Mouse (Mus musculus) midbrain, embryonic 10.5 days (tissue): ENCODE measurements around the gene Uqcrq. TPM values are rescaled to one million over a fixed set of nuclear protein-coding genes. Genes with fewer than 3 reads are reported as not detected.

Source experiments
- DNase-seq: peaks from one replicate; pipeline ENCODE4 v3.0.0-alpha.2; 2017; ENCODE audit warnings: low spot score
- H3K27ac ChIP-seq: fragments of 300-500 bp; sonication (generic); replicated peaks from 2 replicates; pipeline ENCODE4 v1.5.1; 2016; ENCODE audit warnings: mild to moderate bottlenecking
- H3K27me3 ChIP-seq: fragments of 300-500 bp; sonication (generic); 2 replicates; pipeline ENCODE4 v1.6.1; 2016; ENCODE audit warnings: low read depth, mild to moderate bottlenecking; ENCODE audit not compliant: poor library complexity, severe bottlenecking
- H3K36me3 ChIP-seq: fragments of 300-500 bp; sonication (generic); 2 replicates; pipeline ENCODE4 v1.6.1; 2016; ENCODE audit warnings: mild to moderate bottlenecking, moderate library complexity
- H3K4me1 ChIP-seq: fragments of 300-500 bp; sonication (generic); 2 replicates; pipeline ENCODE4 v1.6.1; 2016
- H3K4me3 ChIP-seq: fragments of 300-500 bp; sonication (generic); 2 replicates; pipeline ENCODE4 v1.5.1; 2016; ENCODE audit warnings: mild to moderate bottlenecking, moderate library complexity
- H3K9me3 ChIP-seq: fragments of 300-500 bp; sonication (generic); replicated peaks from 2 replicates; pipeline ENCODE4 v1.6.1; 2016; ENCODE audit warnings: mild to moderate bottlenecking
- WGBS: fragments of 180-500 bp; shearing (Covaris S2); methylation state at CpG from one replicate; pipeline ENCODE4 v1.1.7; 2016; 5-methylcytosine and 5-hydroxymethylcytosine counted together
- polyA plus RNA-seq: library from polyadenylated mRNA; unstranded; fragments of >200 nt; fragmentation: Nextera tagmentation; extraction: Ambion mirVana; gene quantifications from 2 replicates; pipeline ENCODE4 v1.2.1, GENCODE M21; 2016

Gene Uqcrq
- polyA plus RNA-seq: 597 and 602 TPM in 2 replicates

DNA sequence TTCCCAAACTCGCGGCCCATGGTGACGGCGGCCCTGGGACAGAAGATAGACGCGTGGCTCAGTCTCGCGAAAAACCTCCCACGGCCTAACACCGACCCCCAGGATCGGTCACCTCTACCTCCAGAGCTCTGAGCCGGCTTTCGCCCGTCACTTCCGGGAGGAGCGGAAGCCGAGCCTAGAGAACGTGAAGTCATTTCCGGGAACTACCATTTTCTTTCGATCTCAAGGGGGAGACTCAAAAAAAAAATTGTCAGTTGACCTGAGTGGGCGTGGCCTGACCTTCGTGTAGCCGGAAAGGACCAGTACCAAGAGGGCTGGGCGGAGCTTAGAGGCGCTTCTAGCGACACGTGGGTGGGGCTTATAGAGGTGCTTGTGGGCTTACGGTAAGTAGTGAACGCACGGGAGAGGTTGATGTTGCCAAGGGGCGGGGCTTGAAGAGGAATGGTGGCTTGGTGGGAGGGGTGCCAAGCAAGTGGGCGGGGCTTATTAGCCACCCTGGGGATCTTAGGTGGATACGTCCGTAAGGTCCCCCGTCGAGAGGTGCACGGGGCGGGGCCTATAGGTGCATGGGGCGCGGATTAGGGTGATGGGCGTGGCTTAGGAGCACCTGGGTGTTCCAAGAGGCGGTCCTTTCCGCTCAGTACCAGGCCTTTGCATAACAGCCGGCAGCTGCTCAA is at the start of gene Uqcrq, which contains the start of gene Gdf9:
Gene Uqcrq, minus strand, starts transcription at position 162 of the 677 bp plus-strand sequence.
Gene Gdf9, plus strand, starts transcription at position 354 of the 677 bp plus-strand sequence.
- Histone ChIP-seq H3K4me3 (peak within 1 kb of the TSS; percentile 93), H3K27me3 (no peaks in the 10 kb centered on the region), H3K36me3 (peaks cover 21% of the 10 kb centered on the region), H3K4me1 (peaks cover 19% of the 10 kb centered on the region), H3K9me3 (no peaks in the 10 kb centered on the region), H3K27ac (peak within 1 kb of the TSS; percentile 86)
- DNase-seq: peak; percentile 97
- under 1% methylated on average over 44 of the region's 44 CpGs for WGBS

DNA sequence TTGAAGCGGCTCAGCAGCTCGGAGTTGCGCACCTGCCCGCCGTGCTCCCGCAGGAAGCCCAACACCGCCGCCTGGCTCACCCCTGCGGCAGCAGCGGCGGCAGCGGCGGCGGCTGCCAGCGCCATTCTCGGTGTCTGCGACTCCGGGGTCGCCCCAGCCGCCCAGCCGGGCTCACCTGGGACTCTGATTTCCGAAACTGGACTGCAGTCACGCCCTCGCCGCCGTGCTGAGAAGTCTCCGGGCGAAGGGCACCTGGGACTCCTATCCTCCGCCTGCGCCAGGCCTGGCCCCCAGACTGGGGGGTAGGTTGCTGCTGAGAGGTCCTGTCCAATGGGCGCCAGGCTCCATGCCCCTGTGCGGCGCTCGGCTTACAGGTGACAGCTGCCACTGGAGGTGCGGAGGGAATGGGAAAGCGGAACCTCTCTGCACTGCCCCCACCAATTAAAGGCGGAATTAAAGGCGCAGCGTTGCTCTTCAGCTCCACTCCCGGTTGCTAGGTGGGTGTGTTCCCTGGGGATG is 49.2 kb upstream of the Uqcrq start, which contains the start of the genes Gm9945 and Sowaha:
Gene Gm9945, plus strand, starts transcription at position 384 of the 519 bp plus-strand sequence.
Gene Sowaha, minus strand, starts transcription at position 492 of the 519 bp plus-strand sequence.
- no peak for DNase-seq
- H3K27me3 ChIP-seq: peaks cover 96% of the 10 kb centered on the region

GRCm38 (mm10) chr11:53479171-53479782 is 48.6 kb upstream of the Uqcrq start:
- Histone ChIP-seq H3K9me3 (peaks cover 12% of the 10 kb centered on the region), H3K27me3 (peaks cover 97% of the 10 kb centered on the region), H3K36me3 (no peaks in the 10 kb centered on the region), H3K4me1 (peaks cover 35% of the 10 kb centered on the region), H3K27ac (peak overlapping the region; percentile 49; the same call in 1 of the 2 replicates), H3K4me3 (peak overlapping the region; percentile 53)
- WGBS: under 1% methylated on average over 62 of the region's 62 CpGs
- DNase-seq: peak; percentile 53

More for the DNA sequence above, 49.2 kb upstream of the Uqcrq start, which contains the start of the genes Gm9945 and Sowaha:
- Histone ChIP-seq H3K27ac (peak within 1 kb of the TSS; percentile 49; the same call in 1 of the 2 replicates), H3K4me3 (peak within 1 kb of the TSS; percentile 53), H3K9me3 (peaks cover 12% of the 10 kb centered on the region), H3K36me3 (no peaks in the 10 kb centered on the region), H3K4me1 (peaks cover 35% of the 10 kb centered on the region)
- WGBS: 6% methylated on average over 39 of the region's 40 CpGs

DNA sequence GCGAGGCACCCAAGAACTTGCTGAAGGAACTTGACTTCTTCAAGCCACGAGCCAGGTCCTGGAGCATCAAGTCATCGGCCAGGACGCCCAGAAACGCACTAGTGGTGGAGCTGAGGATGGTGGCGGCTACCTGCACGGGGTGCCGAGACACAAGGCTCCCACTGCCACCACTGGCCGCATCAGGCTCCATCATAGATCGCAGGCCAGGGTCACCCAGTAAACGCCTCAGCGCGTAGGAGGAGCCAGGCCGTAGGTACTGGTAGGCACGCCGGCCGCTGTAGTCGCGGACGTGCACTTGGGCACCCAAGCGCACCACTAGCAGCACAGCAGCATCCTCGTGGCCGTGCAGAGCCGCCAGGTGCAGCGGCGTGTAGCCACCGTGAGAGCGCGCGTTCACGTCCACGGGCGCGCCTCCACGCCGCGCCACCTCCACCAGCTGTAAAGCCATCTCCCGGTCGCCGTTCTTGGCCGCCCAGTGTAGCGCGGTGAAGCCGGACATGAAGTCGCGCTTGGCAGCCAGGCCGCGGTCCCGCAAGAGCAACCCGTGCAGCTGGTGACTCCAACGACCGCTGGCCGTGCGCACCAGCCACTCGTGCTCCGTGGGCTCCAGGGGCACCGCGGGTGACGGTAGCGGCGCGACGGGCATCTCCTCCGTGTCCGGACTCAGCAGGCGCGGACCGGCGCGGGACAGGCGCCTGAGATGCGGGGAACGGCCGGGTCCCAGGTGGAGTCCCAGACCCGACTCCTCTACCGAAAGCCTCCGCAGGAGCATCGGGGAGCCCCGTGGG is 47.9 kb upstream of the Uqcrq start:
- Histone ChIP-seq H3K4me1 (peaks cover 35% of the 10 kb centered on the region), H3K27me3 (peaks cover 97% of the 10 kb centered on the region), H3K9me3 (peaks cover 12% of the 10 kb centered on the region), H3K4me3 (peak overlapping the region; percentile 53), H3K27ac (peak overlapping the region; percentile 49; the same call in 1 of the 2 replicates), H3K36me3 (no peaks in the 10 kb centered on the region)
- 5% methylated on average over 79 of the region's 79 CpGs for WGBS
- no peak for DNase-seq

GRCm38 (mm10) chr11:53477833-53478232 is 47.2 kb upstream of the Uqcrq start:
- H3K27ac ChIP-seq: no peak overlapping the region
- H3K27me3 ChIP-seq: peaks cover 98% of the 10 kb centered on the region
- H3K9me3 ChIP-seq: peaks cover 12% of the 10 kb centered on the region
- WGBS: 37% methylated on average over 7 of the region's 7 CpGs
- peaks cover 35% of the 10 kb centered on the region for H3K4me1 ChIP-seq
- H3K4me3 ChIP-seq: no peak overlapping the region
- DNase-seq: no peak
- no peaks in the 10 kb centered on the region for H3K36me3 ChIP-seq

DNA sequence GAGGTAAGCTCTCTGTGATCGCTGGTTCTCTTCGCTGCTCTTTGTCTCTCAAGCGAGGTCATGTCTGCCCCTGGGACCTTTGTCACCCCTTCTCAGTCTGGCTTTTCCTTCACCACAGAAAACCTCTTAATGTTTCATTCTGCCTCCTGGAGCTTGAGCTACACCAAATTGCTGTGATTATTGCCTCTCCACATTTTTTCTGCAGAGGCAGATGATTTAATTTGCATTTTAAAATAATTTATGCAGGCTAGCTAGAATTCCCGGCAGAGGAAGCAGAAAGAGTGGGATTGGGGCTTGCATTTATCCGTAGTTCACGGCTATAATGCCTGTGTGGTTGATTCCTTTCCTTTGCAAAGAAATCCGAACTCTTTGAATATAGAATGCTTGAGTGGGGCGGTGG is 45.0 kb upstream of the Uqcrq start:
- H3K9me3 ChIP-seq: peaks cover 10% of the 10 kb centered on the region
- H3K4me1 ChIP-seq: peaks cover 41% of the 10 kb centered on the region
- peak overlapping the region; percentile 31 for H3K4me3 ChIP-seq
- peak overlapping the region; percentile 46 for H3K27ac ChIP-seq
- WGBS: 22% methylated on average over 8 of the region's 8 CpGs
- peaks cover 100% of the 10 kb centered on the region for H3K27me3 ChIP-seq
- no peak for DNase-seq
- H3K36me3 ChIP-seq: no peaks in the 10 kb centered on the region

GRCm38 (mm10) chr11:53472709-53473108 is 42.1 kb upstream of the Uqcrq start:
- Histone ChIP-seq H3K4me1 (peaks cover 30% of the 10 kb centered on the region), H3K36me3 (no peaks in the 10 kb centered on the region), H3K9me3 (no peaks in the 10 kb centered on the region), H3K27ac (no peak overlapping the region), H3K4me3 (no peak overlapping the region), H3K27me3 (peaks cover 99% of the 10 kb centered on the region)
- DNase-seq: no peak
- WGBS: 77% methylated on average over 3 of the region's 3 CpGs

DNA sequence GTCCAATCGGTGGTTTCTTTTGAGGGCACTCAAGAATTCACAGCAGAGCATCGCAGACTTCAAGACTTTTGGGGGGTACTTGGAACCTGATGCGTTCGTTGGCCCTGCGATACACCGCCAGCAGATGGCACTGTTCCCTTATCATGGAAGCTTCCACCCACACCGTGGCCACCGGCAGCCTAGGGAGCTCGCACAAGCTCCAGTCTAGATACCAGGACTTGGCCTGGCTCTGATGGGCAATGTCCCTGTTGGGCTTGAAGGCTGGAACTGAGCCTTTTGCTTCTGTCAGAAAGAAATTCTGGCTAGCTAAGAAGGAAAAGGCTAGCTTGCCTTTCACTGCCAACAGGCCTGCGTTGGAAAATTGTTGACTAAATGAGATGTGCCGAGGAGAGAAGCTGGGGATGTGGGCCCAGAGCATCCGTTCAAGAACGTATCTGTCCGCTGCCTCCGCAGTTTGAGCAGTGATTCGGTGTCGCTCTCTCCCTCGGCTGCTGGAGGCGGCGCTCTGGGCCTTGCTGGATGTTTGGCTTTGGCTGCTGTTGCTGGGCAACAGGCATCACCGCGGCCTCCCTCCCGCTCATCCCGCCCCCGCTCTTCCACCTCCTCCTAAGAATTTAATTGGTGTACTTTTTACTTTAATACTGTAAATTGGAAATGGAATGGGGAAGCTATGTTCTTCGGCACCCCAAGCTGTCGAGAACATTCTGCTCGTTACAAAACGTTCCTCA is 39.5 kb upstream of the Uqcrq start, which contains the start of gene Gm9837:
Gene Gm9837, minus strand, starts transcription at position 512 of the 728 bp plus-strand sequence.
- H3K27ac ChIP-seq: peak within 1 kb of the TSS; percentile 24
- DNase-seq: peak; percentile 90
- WGBS: 2% methylated on average over 29 of the region's 29 CpGs
- H3K4me1 ChIP-seq: peaks cover 28% of the 10 kb centered on the region
- peak within 1 kb of the TSS; percentile 44 for H3K4me3 ChIP-seq
- no peaks in the 10 kb centered on the region for H3K36me3 ChIP-seq
- peaks cover 99% of the 10 kb centered on the region for H3K27me3 ChIP-seq
- H3K9me3 ChIP-seq: no peaks in the 10 kb centered on the region; the same call in 1 of the 2 replicates

GRCm38 (mm10) chr11:53469294-53469967 is 38.8 kb upstream of the Uqcrq start:
- Histone ChIP-seq H3K27ac (no peak overlapping the region), H3K4me3 (0 out of 2 replicates have a peak overlapping the region, but pooled peaks have one; percentile 44), H3K4me1 (peaks cover 27% of the 10 kb centered on the region), H3K9me3 (peaks cover 6% of the 10 kb centered on the region; the same call in 1 of the 2 replicates), H3K36me3 (no peaks in the 10 kb centered on the region), H3K27me3 (peaks cover 99% of the 10 kb centered on the region)
- WGBS: 49% methylated on average over 16 of the region's 16 CpGs
- no peak for DNase-seq

- Histone ChIP-seq H3K4me1 (peaks cover 44% of the 10 kb centered on the region), H3K27me3 (peaks cover 99% of the 10 kb centered on the region), H3K9me3 (peaks cover 6% of the 10 kb centered on the region; the same call in 1 of the 2 replicates), H3K4me3 (peak overlapping the region; percentile 44), H3K36me3 (no peaks in the 10 kb centered on the region), H3K27ac (peak overlapping the region; percentile 69; the same call in 1 of the 2 replicates)
- peak; percentile 86 for DNase-seq
- WGBS: 5% methylated on average over 40 of the region's 40 CpGs
These were observed 35.8 kb upstream of the Uqcrq start for GRCm38 (mm10) chr11:53466231-53466971.
